Mouse (Mus musculus) C2C12 (cell line): ENCODE results near the gene Cd300a.

ENCODE experiments used
- CTCF ChIP-seq: IDR thresholded peaks from one replicate; pipeline ENCODE4 v1.5.1; 2011; ENCODE audit not compliant: control insufficient read depth, insufficient read depth, insufficient read length
- FOSL1 ChIP-seq: IDR thresholded peaks from one replicate; pipeline ENCODE4 v1.8.0; 2011; ENCODE audit warnings: mild to moderate bottlenecking, low read length; ENCODE audit not compliant: poor library complexity, insufficient read depth, severe bottlenecking
- MAX ChIP-seq: IDR thresholded peaks from one replicate; pipeline ENCODE4 v1.6.1; 2011; ENCODE audit warnings: mild to moderate bottlenecking, control low read depth
- MYOD1 ChIP-seq: IDR thresholded peaks from one replicate; pipeline ENCODE4 v1.6.1; 2011; ENCODE audit warnings: low read depth; ENCODE audit not compliant: control insufficient read depth, insufficient read length
- USF1 ChIP-seq: IDR thresholded peaks from one replicate; pipeline ENCODE4 v1.6.1; 2011; ENCODE audit warnings: low read depth, mild to moderate bottlenecking, control low read depth, moderate library complexity

- TF ChIP-seq CTCF (no peak), MAX (no peak), USF1 (no peak), FOSL1 (no peak), MYOD1 (no peak)
These were observed 13.2 kb upstream of the Cd300a start for GRCm38 (mm10) chr11:114876621-114877020.
